In the genomic region with DNA sequence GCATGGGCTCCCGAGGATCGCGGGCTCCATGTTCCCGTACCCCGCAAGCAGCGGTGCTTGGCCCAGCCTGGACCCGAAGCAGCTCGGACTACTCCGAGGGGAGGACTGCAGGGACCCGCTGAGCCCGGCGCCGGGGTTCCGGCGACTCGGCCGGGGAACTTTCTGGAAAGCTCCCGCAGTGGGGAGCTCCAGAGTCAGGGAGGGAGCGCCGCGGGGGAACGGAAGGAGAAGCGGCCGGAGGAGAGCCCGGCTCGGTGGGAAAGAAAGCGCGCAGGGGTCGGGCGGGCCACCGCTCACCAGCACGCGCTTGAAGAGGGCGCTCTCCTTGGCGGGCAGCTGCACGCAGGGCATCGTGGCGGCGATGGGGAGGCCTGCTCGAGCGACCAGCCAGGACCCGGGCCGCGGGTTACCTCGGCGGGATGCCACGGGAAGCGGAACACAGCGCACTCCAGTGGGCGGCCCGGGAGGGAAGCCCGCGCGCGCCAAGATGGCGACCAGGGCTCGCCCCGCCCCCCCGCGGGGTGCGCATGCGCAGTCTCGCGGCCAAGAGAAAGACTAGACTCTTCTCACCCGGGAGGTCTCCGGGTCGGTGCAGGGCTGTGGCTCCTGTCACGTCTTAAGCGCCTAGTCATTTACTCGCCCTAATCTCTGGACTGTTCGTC, we compare ENCODE assay signal across 8 mouse cellular contexts. TPM values are rescaled to one million over a fixed set of nuclear protein-coding genes. Genes with fewer than 3 reads are reported as not detected.
DNase-seq lines count a peak whose midpoint lies in the region; ATAC-seq lines count a peak whose summit lies in the region.

Naa16 (minus strand) TSS at position 514 of the 662 bp plus-strand sequence.

- WGBS in hindbrain, embryonic 12.5 days: under 1% methylated on average over 67 of the region's 71 CpGs

- H3K4me2 ChIP-seq in hindbrain, embryonic 12.5 days (replicated peaks): peak within 1 kb of the TSS; percentile 68

- peak; percentile 98 for ATAC-seq in hindbrain, embryonic 12.5 days (ENCODE audit: low FRiP score)

- H3K4me1 ChIP-seq in hindbrain, embryonic 12.5 days: peaks cover 13% of the 10 kb centered on the region

- H3K36me3 ChIP-seq in hindbrain, embryonic 12.5 days: peaks cover 5% of the 10 kb centered on the region; the same call in 1 of the 2 replicates

- H3K4me3 ChIP-seq in hindbrain, embryonic 12.5 days: peak within 1 kb of the TSS; percentile 68

- peak within 1 kb of the TSS; percentile 81 for H3K9ac ChIP-seq in hindbrain, embryonic 12.5 days

- H3K9me3 ChIP-seq in hindbrain, embryonic 12.5 days (replicated peaks): no peaks in the 10 kb centered on the region

- peak within 1 kb of the TSS; percentile 96 for H3K27ac ChIP-seq in hindbrain, embryonic 12.5 days

- peak; percentile 95 for DNase-seq in MN1 (ENCODE audit: low spot score)
- peak; percentile 92 for DNase-seq in cerebellum, adult 9-10 months
- DNase-seq in frontal cortex, adult 2 months (ENCODE audit: extremely low spot score in 1 of 2, low spot score in 1 of 2): peak; percentile 78 to 94
- peak; percentile 94 to 95 for DNase-seq in layer of hippocampus, postnatal 14 days (ENCODE audit: low spot score in 2 of 2)
- DNase-seq in lung, postnatal 14 days: peak; percentile 97
- DNase-seq in retina, adult 2 months (ENCODE audit: low read depth, low spot score): peak; percentile 87
- DNase-seq in thymus, postnatal 36 days: peak; percentile 93 to 95

- H3K27me3 ChIP-seq in hindbrain, embryonic 12.5 days: no peaks in the 10 kb centered on the region

RNA-seq across cellular contexts. Expression of gene Naa16, which starts in this region (rescaled TPM):
- 8.9 and 9.3 TPM in 2 replicates for polyA plus RNA-seq in frontal cortex, adult 2 months (2012; rRNA removed)
- 33.9 and 39.4 TPM in 2 replicates for polyA plus RNA-seq in hindbrain, embryonic 12.5 days (2016; fragmentation: Nextera tagmentation; extraction: Ambion mirVana)
- total RNA-seq in layer of hippocampus, postnatal 14 days (2021): 10 to 100 TPM; 10.1 to 11.9 TPM

Comparison
In these comparisons a context has a peak if more than half of its experiments do, and no peak if none do; other contexts are left out.
1. Peak in every context shown above with its lines: DNase-seq, ATAC-seq, H3K4me3 ChIP-seq and H3K27ac ChIP-seq.